8 mouse cellular contexts compared by ENCODE assay signal in genomic region chr2:151008006-151008405, GRCm38 (mm10). TPM values are rescaled to one million over a fixed set of nuclear protein-coding genes. Genes with fewer than 3 reads are reported as not detected.
DNase-seq lines count a peak whose midpoint lies in the region; ATAC-seq and TF ChIP-seq lines count a peak whose summit lies in the region.

No protein-coding gene starts in this region.

- DNase-seq in lung, adult 2 months = no peak
- no peak for DNase-seq in forebrain, embryonic 10.5 days (ENCODE audit: extremely low spot score, low spot score)
- DNase-seq in right cerebral cortex, adult 18-20 months = no peak
- no peak for DNase-seq in frontal cortex, postnatal 14 days (ENCODE audit: low spot score in 2 of 2)
- no peak for DNase-seq in left cerebral cortex, adult 9 months (ENCODE audit: low spot score in 2 of 2)

- no peaks in the 10 kb centered on the region for H3K9me3 ChIP-seq in lung, embryonic 16.5 days (ENCODE audit: control insufficient read depth, low read length)
- no peaks in the 10 kb centered on the region for H3K9me3 ChIP-seq in forebrain, embryonic 10.5 days
- H3K9me3 ChIP-seq in limb, embryonic 12.5 days = no peaks in the 10 kb centered on the region
- H3K9me3 ChIP-seq in neural tube, embryonic 15.5 days (replicated peaks) = no peaks in the 10 kb centered on the region

- H3K4me1 ChIP-seq in lung, embryonic 16.5 days (replicated peaks; ENCODE audit: control insufficient read depth, insufficient read depth, low read length) = peaks cover 16% of the 10 kb centered on the region; the same call in 1 of the 2 replicates
- peaks cover 6% of the 10 kb centered on the region; the same call in 1 of the 2 replicates for H3K4me1 ChIP-seq in lung, adult 2 months (ENCODE audit: control insufficient read depth, insufficient read depth, low read length)
- H3K4me1 ChIP-seq in forebrain, embryonic 10.5 days = peaks cover 33% of the 10 kb centered on the region
- peaks cover 14% of the 10 kb centered on the region for H3K4me1 ChIP-seq in limb, embryonic 12.5 days (replicated peaks)
- peaks cover 19% of the 10 kb centered on the region for H3K4me1 ChIP-seq in neural tube, embryonic 15.5 days

- ATAC-seq in lung, embryonic 16.5 days (ENCODE audit: low read depth) = no peak
- no peak for ATAC-seq in limb, embryonic 12.5 days (ENCODE audit: insufficient number of reproducible peaks, insufficient read depth, low FRiP score, low TSS enrichment, low read depth)
- no peak for ATAC-seq in neural tube, embryonic 15.5 days (ENCODE audit: low FRiP score)

- peak overlapping the region; percentile 98 for H3K4me2 ChIP-seq in lung, embryonic 16.5 days (ENCODE audit: low read depth, low read length)
- peak overlapping the region; percentile 77 for H3K4me2 ChIP-seq in limb, embryonic 12.5 days
- H3K4me2 ChIP-seq in neural tube, embryonic 15.5 days = peak overlapping the region; percentile 99

- TF ChIP-seq POLR2A in lung, adult 2 months (IDR thresholded peaks at IDR 0.05; ENCODE audit: borderline replicate concordance, extremely low read depth, low read depth, low read length) = no peak

- H3K4me3 ChIP-seq in lung, embryonic 16.5 days (ENCODE audit: low read length) = peak overlapping the region; percentile 82
- no peak overlapping the region for H3K4me3 ChIP-seq in lung, adult 2 months (replicated peaks; ENCODE audit: extremely low read depth, low read depth, low read length)
- H3K4me3 ChIP-seq in forebrain, embryonic 10.5 days = peak overlapping the region; percentile 74
- H3K4me3 ChIP-seq in limb, embryonic 12.5 days (replicated peaks) = peak overlapping the region; percentile 68
- peak overlapping the region; percentile 81 for H3K4me3 ChIP-seq in neural tube, embryonic 15.5 days (replicated peaks)

- TF ChIP-seq CTCF in lung, adult 2 months (IDR thresholded peaks at IDR 0.05; ENCODE audit: insufficient read depth, low read length) = no peak

- H3K9ac ChIP-seq in lung, embryonic 16.5 days (ENCODE audit: low read length) = peak overlapping the region; percentile 92
- H3K9ac ChIP-seq in limb, embryonic 12.5 days (replicated peaks) = peak overlapping the region; percentile 82
- H3K9ac ChIP-seq in neural tube, embryonic 15.5 days (replicated peaks) = no peak overlapping the region

- H3K27me3 ChIP-seq in lung, embryonic 16.5 days (ENCODE audit: control insufficient read depth, insufficient read depth, low read depth, low read length) = no peaks in the 10 kb centered on the region
- H3K27me3 ChIP-seq in forebrain, embryonic 10.5 days (ENCODE audit: poor library complexity, severe bottlenecking) = no peaks in the 10 kb centered on the region
- H3K27me3 ChIP-seq in limb, embryonic 12.5 days = no peaks in the 10 kb centered on the region
- no peaks in the 10 kb centered on the region for H3K27me3 ChIP-seq in neural tube, embryonic 15.5 days (replicated peaks)

- WGBS in lung, embryonic 16.5 days = 29% methylated on average over 6 of the region's 6 CpGs
- WGBS in lung, adult 2 months = 52% methylated on average over 6 of the region's 6 CpGs
- 54% methylated on average over 6 of the region's 6 CpGs for WGBS in forebrain, embryonic 10.5 days
- WGBS in limb, embryonic 12.5 days = 35% methylated on average over 6 of the region's 6 CpGs
- WGBS in neural tube, embryonic 15.5 days = 39% methylated on average over 6 of the region's 6 CpGs

- H3K27ac ChIP-seq in lung, embryonic 16.5 days (ENCODE audit: low read length) = no peak overlapping the region
- H3K27ac ChIP-seq in forebrain, embryonic 10.5 days = peak overlapping the region; percentile 94
- H3K27ac ChIP-seq in limb, embryonic 12.5 days = no peak overlapping the region
- H3K27ac ChIP-seq in neural tube, embryonic 15.5 days (replicated peaks) = no peak overlapping the region

- H3K36me3 ChIP-seq in lung, embryonic 16.5 days (ENCODE audit: control insufficient read depth, insufficient read depth, low read length) = no peaks in the 10 kb centered on the region
- H3K36me3 ChIP-seq in forebrain, embryonic 10.5 days (replicated peaks) = no peaks in the 10 kb centered on the region
- H3K36me3 ChIP-seq in limb, embryonic 12.5 days = no peaks in the 10 kb centered on the region
- H3K36me3 ChIP-seq in neural tube, embryonic 15.5 days = no peaks in the 10 kb centered on the region

RNA-seq across cellular contexts. Expression of gene Ninl, which starts 31.2 kb away (rescaled TPM):
- 8.7 and 9.7 TPM in 2 replicates for polyA plus RNA-seq in lung, embryonic 16.5 days (2015; fragmentation: Nextera tagmentation; extraction: Ambion mirVana)
- polyA plus RNA-seq in lung, adult 2 months (2012; rRNA removed) = 2.0 and 2.2 TPM in 2 replicates
- polyA plus RNA-seq in forebrain, embryonic 10.5 days (2016; fragmentation: Nextera tagmentation; extraction: Ambion mirVana) = 25.7 and 28.5 TPM in 2 replicates
- polyA plus RNA-seq in limb, embryonic 12.5 days (2016; fragmentation: Nextera tagmentation; extraction: Ambion mirVana) = 13.2 and 14.5 TPM in 2 replicates
- polyA plus RNA-seq in neural tube, embryonic 15.5 days (2015; fragmentation: Nextera tagmentation; extraction: Ambion mirVana) = 2.9 and 3.7 TPM in 2 replicates

RNA-seq across cellular contexts. Expression of gene Nanp, which starts 31.2 kb away (rescaled TPM):
- 46.4 and 48.9 TPM in 2 replicates for polyA plus RNA-seq in lung, embryonic 16.5 days (2015; fragmentation: Nextera tagmentation; extraction: Ambion mirVana)
- polyA plus RNA-seq in lung, adult 2 months (2012; rRNA removed) = 0.83 and 1.8 TPM in 2 replicates
- polyA plus RNA-seq in forebrain, embryonic 10.5 days (2016; fragmentation: Nextera tagmentation; extraction: Ambion mirVana) = 55.2 and 63.9 TPM in 2 replicates
- 51.4 and 53.4 TPM in 2 replicates for polyA plus RNA-seq in limb, embryonic 12.5 days (2016; fragmentation: Nextera tagmentation; extraction: Ambion mirVana)
- polyA plus RNA-seq in neural tube, embryonic 15.5 days (2015; fragmentation: Nextera tagmentation; extraction: Ambion mirVana) = 37.8 and 40.1 TPM in 2 replicates

Comparison
In these comparisons a context has a peak if more than half of its experiments do, and no peak if none do; other contexts are left out.
1. RNA of gene Nanp, which starts 31.2 kb away (polyA plus RNA-seq): 55.2 to 63.9 TPM in forebrain, embryonic 10.5 days, 51.4 to 53.4 TPM in limb, embryonic 12.5 days, 46.4 to 48.9 TPM in lung, embryonic 16.5 days and 37.8 to 40.1 TPM in neural tube, embryonic 15.5 days; 0.83 to 1.8 TPM in lung, adult 2 months; every median in the first group is over 10 times any median in the second.
2. Peak in every context shown above with its lines, with median percentiles within 50 percentile points of each other: H3K4me2 ChIP-seq.